Mouse (Mus musculus) T-helper 17 cell (primary cell): ENCODE results near the gene Scaf11.

Experiments used
- in situ Hi-C, 2 experiments: fragments of 300-600 bp; cut with MboI, MseI; formaldehyde crosslinking; loops; 1 replicate in 1 of 2; 2 replicates in 1 of 2; pipeline ENCODE4 v1.15.1; 2025; ENCODE audit warnings: high pct_unique_total_duplicates in 2 of 2

Scaf11 gene

DNA sequence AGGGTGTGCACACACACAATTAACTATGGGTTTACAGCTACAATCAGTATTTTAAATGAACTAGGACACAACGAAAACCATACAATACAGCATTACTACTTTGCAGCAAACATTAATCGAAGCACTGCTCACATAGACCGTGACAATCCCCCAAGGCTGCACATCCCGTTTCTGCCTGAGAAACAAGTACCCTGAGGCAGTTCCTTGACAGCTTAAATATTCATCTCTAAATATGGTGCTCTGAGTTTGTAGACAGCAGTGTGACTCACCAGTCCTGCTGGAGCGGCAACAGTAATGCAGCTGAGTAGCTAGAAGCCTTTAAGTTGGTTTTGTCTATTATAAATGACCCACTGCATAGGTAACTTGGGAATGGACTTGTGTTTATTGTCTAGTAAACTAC lies 55.1 kb downstream of the Scaf11 start:
- in situ Hi-C loops, result no loop called here

DNA sequence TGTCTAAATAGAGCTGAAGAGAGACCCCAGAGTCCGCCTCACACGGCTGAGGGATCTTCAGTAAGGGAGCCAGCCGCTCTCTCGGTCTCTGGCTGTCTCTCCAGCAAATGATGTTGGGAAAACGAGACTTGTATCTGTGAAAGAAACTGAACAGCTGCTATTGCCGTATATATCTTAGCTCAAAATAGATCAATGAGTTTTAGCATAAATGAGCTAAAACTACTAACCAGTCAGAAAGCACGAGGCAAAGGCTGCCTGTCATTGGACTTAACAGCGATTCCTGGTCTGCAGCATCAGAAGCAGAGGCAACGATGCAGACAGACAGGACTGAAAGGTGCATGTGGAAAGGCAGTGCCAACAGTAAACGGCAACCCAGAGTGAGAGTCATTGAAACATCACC lies 62.3 kb downstream of the Scaf11 start:
- in situ Hi-C loops, result no loop called here

DNA sequence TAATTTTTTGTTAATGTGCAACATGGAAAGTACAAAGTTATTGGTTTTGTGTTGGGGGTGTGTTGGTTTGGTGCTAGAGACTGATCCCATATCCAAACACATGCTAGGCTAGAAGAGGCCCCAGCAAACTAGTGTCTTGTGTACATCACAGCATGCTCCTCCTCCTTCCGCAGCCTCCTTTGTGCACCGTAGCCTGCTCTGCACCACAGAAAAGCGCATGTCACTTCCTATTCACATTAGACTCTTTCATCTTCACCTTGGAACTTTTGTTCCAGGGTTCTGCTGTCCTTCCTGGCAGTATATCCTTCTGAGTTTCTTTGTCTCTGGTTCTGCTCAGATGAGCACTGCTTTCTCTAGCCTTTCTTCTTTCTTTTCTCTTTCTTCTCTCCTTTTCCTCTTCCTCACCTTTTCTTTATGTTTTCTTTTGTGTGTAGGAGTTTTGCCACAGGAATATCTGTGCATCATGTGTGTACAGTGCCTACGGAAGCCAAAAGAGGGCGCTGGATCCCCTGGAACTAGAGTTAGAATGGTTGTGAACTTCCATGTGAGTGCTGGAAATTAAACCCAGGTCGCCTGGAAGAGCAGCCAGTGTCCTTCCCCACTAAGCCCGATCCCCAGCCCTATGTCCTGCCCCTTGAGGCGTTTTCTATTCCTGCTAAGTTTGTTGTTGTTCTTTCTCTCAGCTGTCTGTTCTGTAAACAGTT lies 63.9 kb downstream of the Scaf11 start:
- in situ Hi-C loops, result no loop called here

DNA sequence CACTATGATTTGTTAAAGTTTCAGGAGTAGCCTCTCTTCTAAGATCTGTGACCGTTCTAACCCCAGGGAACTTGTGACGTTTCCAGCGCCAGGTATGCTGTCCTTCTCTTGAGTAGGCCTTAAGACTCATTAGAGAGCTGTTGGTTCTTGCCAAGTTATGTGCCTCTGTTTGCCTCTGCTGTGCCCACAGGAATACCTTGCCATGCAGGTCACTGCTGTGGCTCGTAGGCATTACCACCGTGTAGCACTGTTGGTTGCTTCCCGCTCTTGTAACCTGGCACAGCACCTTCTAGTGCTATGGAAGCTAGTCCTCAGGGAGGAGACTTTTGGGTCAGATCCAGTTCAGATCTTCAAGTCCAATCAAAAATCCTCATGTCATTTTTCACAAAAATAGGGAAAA lies 65.6 kb downstream of the Scaf11 start:
- in situ Hi-C loops, result no loop called here

DNA sequence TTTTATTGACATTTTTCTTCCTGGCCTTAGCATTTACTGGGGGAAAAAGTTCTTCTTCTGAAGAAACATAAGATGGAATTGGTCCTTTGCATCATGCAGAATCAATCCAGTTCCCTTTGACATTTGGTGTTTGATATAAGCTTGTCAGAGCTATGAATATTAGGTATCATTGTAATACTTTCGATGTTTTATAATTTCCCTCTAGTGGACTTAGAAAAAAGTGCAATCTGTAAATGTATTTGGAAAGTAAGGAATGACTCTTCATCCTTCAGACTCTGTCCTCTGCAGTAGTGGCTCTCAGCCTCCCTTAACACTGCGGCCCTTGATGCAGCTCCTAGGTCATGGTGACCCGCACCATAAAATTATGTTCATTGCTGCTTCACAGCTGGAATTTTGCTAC lies 67.8 kb downstream of the Scaf11 start:
- in situ Hi-C loops, result no loop called here

DNA sequence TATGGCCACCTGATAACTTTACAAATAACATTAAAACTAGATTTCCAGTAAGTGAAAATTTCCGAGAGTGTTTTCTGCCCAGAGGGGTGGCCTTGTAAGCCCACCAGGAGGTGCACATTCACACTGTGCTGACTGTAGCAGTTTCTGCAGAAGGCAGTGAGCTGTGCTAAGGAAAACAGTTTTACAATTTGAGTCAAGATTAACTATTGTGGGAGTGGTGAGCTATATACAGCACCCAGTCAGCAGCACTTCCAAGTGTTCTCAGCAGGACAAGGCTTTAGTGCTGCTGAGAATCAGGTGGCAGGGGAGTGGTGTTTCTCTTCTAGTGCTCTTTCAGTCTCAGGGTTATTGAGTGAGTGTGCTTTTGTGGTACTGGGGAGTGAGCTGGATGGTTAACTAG lies 72.1 kb downstream of the Scaf11 start:
- in situ Hi-C loops, result loop anchor here in 1 of 2 experiments (10.0 kb wide), 1 partner anchor 614 kb away; no protein-coding TSS in a partner anchor

DNA sequence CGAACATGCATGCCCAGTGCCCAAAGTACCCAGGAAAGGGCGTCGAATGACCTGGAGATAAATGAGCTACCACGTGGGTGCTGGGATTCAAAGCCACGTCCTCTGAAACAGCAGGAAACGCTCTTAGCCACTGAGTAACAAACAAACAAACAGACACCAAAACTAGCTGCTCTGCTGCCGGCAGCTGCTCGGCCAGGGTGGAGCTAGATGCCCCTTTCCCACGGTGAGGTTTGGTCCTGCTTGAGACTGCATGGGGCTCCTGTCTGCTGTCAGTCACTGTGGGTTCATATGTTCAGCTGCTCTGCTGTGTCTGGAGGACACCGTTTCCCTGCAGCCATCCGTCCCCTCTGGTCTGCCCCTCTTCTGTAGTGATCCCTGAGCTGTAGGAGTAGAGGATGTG lies 78.4 kb downstream of the Scaf11 start:
- in situ Hi-C loops, result loop anchor here in 1 of 2 experiments (10.0 kb wide), 1 partner anchor 607 kb away; no protein-coding TSS in a partner anchor

DNA sequence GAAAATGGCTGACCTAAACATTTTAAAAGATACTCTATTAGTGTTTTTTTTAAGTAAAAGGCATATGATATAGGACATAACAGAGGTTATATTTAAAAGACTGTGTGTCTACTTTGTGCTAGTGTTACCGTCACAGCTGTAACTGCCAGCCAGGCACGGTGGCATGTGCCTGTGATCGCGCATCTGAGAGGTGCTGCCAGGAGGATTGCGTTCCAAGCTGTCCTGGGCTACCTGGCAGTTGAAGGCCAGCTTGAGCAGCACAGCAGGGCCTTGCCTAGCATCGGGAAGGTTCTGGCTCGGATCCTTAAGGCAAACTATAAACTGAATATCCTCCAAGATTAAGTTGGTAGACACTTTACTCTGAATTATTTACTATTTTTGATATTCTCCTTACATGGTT lies 82.9 kb downstream of the Scaf11 start:
- in situ Hi-C loops, result no loop called here

DNA sequence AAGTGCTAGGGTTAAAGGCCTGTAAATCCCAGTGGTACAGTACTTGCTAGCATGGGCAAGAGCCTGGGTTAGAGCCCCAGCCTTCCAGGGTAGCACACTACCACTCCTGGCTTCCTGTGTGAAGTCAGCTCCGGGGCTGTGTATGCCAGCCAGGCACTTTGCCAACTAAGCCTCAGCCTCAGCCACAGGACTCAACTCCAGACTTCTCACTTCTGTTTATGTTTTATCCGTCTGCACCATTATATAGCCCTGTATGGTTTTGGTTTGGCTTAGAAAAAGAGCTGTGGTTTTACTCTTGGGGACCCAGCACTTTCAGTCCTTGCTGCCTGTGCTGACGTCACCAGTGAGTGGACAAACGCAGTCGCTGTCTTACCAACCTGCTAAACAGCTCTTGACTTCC lies 83.4 kb downstream of the Scaf11 start:
- in situ Hi-C loops, result no loop called here

DNA sequence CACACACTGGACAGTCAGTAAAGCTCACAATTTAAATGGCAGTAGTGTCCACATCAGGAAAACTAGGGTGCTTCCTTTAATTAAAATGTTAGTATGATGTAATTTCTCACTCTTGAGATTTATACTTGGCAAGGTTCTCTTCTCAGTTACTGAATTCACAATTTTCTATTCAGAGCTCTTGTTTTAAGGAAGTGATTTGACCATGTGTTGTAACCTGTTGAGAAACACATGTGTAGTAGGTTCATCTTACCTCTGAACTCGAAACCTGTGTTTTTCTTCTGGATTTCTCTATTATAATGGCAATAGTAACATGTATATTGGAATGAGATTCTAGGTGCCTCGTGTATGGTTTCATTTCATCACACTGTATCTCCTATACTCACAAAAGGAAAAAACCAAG lies 84.4 kb downstream of the Scaf11 start:
- in situ Hi-C loops, result no loop called here

DNA sequence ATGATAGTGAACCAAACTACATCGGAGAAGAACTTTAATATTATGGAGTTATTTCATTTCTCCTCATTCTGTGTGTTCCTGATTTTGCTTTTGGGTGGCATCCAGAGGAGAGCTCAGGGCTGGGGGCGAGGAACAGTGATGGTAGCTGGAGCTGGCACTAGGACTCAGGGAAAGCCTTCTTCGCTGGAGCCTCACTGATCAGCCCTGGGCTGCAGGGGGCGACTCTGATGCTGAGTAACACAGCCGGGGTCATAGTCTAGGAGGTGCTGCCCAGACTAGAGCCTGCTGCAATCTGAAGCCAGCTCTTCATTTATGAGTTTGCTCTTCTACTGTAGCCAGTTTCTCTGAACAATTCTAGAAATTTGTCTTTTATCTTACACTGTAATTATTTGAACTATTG lies 87.5 kb downstream of the Scaf11 start:
- in situ Hi-C loops, result no loop called here

DNA sequence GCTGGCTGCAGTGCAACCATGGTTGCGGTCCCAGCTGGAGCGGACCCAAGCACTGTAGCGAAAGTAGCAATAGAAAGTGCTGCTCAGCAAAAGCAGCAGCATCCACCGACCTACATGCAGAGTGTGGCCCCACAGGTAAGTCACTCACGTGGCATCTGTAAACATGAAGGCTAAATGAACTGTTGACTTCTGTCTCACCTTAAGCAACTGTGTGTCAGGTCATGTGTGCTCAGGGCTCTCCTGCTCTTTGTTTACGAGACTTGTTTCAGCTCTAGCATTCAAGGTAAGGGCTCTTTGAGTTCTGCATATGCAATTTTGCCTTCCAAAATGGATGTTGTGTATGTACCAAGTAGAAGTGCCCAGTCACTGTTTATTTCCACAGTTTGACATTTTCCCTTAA lies 88.0 kb downstream of the Scaf11 start:
- in situ Hi-C loops, result no loop called here

DNA sequence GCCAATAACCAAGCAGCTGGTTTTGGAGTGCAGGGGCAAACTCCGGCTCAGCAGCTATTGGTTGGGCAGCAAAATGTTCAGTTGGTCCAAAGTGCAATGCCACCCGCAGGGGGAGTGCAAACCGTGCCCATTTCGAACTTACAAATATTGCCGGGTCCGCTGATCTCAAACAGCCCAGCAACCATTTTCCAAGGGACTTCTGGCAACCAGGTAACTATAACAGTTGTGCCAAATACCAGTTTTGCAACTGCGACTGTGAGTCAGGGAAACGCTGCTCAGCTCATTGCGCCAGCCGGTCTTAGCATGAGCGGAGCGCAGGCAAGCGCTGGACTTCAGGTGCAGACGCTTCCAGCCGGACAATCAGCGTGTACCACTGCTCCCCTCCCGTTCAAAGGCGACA lies 89.3 kb downstream of the Scaf11 start:
- in situ Hi-C loops, result no loop called here

DNA sequence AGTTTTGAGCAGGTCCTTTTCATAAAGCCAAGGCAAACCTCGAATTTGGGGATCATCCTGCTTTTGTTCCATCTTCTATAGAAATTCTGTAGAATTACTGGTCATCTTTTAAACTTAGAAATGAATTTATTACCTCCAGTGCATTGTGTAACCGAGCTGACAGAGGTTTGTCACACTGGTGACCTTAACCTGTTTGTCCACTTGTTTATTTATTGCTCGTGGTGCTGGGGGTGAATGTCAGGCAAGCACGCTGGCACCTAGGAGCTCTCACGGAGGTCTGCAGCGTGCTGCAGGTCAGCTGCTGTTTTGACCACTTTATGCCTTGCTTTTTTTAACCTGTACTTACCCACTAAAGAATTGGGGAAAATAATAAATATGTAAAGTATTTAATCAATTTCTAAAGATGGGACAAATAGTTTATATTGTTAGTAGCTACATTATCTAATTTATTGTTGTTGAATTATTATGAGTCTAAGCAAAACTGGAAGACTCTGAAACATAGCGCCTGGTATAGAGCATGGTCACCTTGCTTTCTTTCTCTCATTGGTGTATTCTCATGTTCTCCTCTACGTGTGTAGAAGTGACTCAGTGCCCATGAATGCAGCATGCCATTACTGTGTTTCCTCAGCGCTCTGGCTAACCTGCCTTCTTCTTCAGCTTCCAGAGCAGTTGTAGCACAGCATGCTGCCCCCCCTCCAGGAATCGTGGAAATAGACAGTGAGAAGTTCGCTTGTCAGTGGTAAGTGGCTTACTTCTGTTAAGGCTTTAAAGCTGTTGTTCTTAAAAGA lies 94.3 kb downstream of the Scaf11 start:
- in situ Hi-C loops, result no loop called here

DNA sequence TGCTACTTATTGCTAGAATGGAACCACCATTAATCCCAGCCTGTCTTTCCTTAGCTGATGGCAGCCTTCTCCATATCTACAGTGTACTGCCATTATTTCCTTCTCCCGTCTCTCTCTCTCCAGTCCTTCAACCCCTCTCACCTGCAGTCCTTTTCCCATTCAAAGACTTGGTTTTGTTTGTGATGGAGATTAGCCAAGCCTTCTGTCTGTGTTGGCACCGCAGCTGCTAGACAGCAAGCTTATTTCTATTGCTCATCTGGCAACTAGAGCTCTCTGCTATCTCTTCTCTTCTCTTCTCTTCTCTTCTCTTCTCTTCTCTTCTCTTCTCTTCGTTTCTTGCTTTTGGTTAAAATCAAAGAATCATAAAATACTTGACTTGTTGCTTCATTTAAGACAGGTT lies 95.3 kb downstream of the Scaf11 start:
- in situ Hi-C loops, result no loop called here
